Mouse (Mus musculus) myocyte (in vitro differentiated cells): ENCODE results near the gene Mroh3.

Experiments
- CEBPB ChIP-seq: IDR thresholded peaks from 2 replicates; pipeline ENCODE4 v1.6.1; 2011; ENCODE audit warnings: mild to moderate bottlenecking, moderate library complexity; ENCODE audit not compliant: poor library complexity, insufficient read depth, severe bottlenecking
- E2F4 ChIP-seq: IDR thresholded peaks from one replicate; pipeline ENCODE4 v1.6.1; 2011; ENCODE audit warnings: mild to moderate bottlenecking, control low read depth, moderate library complexity; ENCODE audit not compliant: insufficient read depth
- MAX ChIP-seq: IDR thresholded peaks from one replicate; pipeline ENCODE4 v1.6.1; 2011; ENCODE audit warnings: low read depth, mild to moderate bottlenecking, control low read depth
- MYOD1 ChIP-seq, 3 experiments: IDR thresholded peaks; one replicate each; pipeline ENCODE4 v1.6.1; 2011; ENCODE audit warnings: control low read depth in 2 of 3, low read depth in 2 of 3, mild to moderate bottlenecking in 2 of 3, moderate library complexity in 1 of 3; ENCODE audit not compliant: insufficient read length in 2 of 3, control insufficient read depth in 1 of 3
- MYOG ChIP-seq, 3 experiments: IDR thresholded peaks; one replicate each; pipeline ENCODE4 v1.6.1; 2011; ENCODE audit warnings: control low read depth in 2 of 3, low read depth in 2 of 3, mild to moderate bottlenecking in 2 of 3; ENCODE audit not compliant: insufficient read length in 2 of 3, control insufficient read depth in 1 of 3, insufficient read depth in 1 of 3
- POLR2A ChIP-seq: IDR thresholded peaks from one replicate; pipeline ENCODE4 v1.6.1; 2011; ENCODE audit warnings: low read depth, mild to moderate bottlenecking, control low read depth, moderate library complexity; ENCODE audit not compliant: insufficient read length
- POLR2AphosphoS2 ChIP-seq: IDR thresholded peaks from one replicate; pipeline ENCODE4 v1.6.1; 2011; ENCODE audit warnings: low read depth, control low read depth; ENCODE audit not compliant: insufficient read length
- REST ChIP-seq: IDR thresholded peaks from one replicate; pipeline ENCODE4 v1.6.1; 2011; ENCODE audit warnings: mild to moderate bottlenecking, control low read depth, moderate library complexity; ENCODE audit not compliant: insufficient read depth, insufficient read length
- SRF ChIP-seq: IDR thresholded peaks from one replicate; pipeline ENCODE4 v1.6.1; 2011; ENCODE audit warnings: low read depth; ENCODE audit not compliant: control insufficient read depth, insufficient read length
- TCF12 ChIP-seq: IDR thresholded peaks from one replicate; pipeline ENCODE4 v1.6.1; 2011; ENCODE audit warnings: mild to moderate bottlenecking, control low read depth; ENCODE audit not compliant: poor library complexity, insufficient read depth, severe bottlenecking
- TCF3 ChIP-seq: IDR thresholded peaks from one replicate; pipeline ENCODE4 v1.6.1; 2011; ENCODE audit warnings: low read depth, control low read depth; ENCODE audit not compliant: insufficient read length
- USF1 ChIP-seq: IDR thresholded peaks from one replicate; pipeline ENCODE4 v1.6.1; 2011; ENCODE audit warnings: low read depth, mild to moderate bottlenecking, control low read depth, moderate library complexity

DNA sequence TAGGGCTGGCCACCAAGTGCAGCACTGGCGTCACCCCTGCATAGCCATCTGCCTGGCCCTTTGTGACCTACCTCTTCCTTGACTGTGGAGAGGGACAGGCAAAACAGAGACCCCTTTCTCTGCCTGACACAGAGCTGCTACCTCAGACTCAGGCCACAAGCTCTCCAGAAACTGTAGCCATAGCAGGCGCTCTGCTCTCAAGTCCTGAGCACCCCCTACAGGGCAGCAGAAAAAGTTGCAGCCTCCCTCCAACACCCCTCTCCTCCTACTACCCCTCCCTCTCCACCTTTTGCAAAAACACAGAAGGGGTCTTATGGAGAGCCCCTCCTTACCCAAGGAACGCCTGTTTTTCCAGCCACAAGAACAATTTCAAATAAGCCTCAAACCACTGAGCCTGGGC is at the start of gene Mroh3:
- no peak for TF ChIP-seq USF1
- TF ChIP-seq REST: no peak
- no peak for TF ChIP-seq MYOD1 (IDR thresholded peaks at IDR 0.05; ENCODE audit: control insufficient read depth in 1 of 3, insufficient read length in 2 of 3, low read depth in 2 of 3)
- no peak for TF ChIP-seq POLR2AphosphoS2
- no peak for TF ChIP-seq MAX
- no peak for TF ChIP-seq E2F4
- TF ChIP-seq POLR2A: no peak
- TF ChIP-seq SRF: no peak
- no peak for TF ChIP-seq CEBPB
- TF ChIP-seq TCF12: no peak
- no peak for TF ChIP-seq TCF3
- TF ChIP-seq MYOG (IDR thresholded peaks at IDR 0.05; ENCODE audit: control insufficient read depth in 1 of 3, insufficient read depth in 1 of 3, insufficient read length in 2 of 3, low read depth in 2 of 3): no peak
